Mouse (Mus musculus) liver, adult 2 months (tissue): ENCODE results near the gene Ifna11. TPM values are rescaled to one million over a fixed set of nuclear protein-coding genes. Genes with fewer than 3 reads are reported as not detected.

Experiments used
- DNase-seq: peaks from one replicate; pipeline ENCODE4 v3.0.0-alpha.2; 2011; ENCODE audit warnings: low read depth, low spot score; ENCODE audit errors: extremely low read depth
- H3K27ac ChIP-seq: fragments of 200-500 bp; replicated peaks from 2 replicates; pipeline ENCODE4 v1.5.1; 2012; ENCODE audit warnings: low read depth, mild to moderate bottlenecking, control low read depth, inconsistent platforms, low read length; ENCODE audit not compliant: insufficient read depth
- H3K27me3 ChIP-seq: fragments of 200-500 bp; 2 replicates; pipeline ENCODE4 v1.6.1; 2012; ENCODE audit warnings: mild to moderate bottlenecking, moderate library complexity, low read length, inconsistent platforms; ENCODE audit not compliant: control insufficient read depth, insufficient read depth
- H3K36me3 ChIP-seq: fragments of 200-500 bp; 2 replicates; pipeline ENCODE4 v1.6.1; 2012; ENCODE audit warnings: low read length, inconsistent platforms; ENCODE audit not compliant: control insufficient read depth, insufficient read depth
- H3K4me1 ChIP-seq: fragments of 200-500 bp; 2 replicates; pipeline ENCODE4 v1.6.1; 2011; ENCODE audit warnings: low read length; ENCODE audit not compliant: control insufficient read depth, insufficient read depth
- H3K4me3 ChIP-seq: fragments of 200-500 bp; 2 replicates; pipeline ENCODE4 v1.5.1; 2011; ENCODE audit warnings: low read depth, mild to moderate bottlenecking, control low read depth, low read length, moderate library complexity; ENCODE audit not compliant: insufficient read depth
- H3K79me2 ChIP-seq: fragments of 200-500 bp; 2 replicates; pipeline ENCODE4 v1.6.1; 2012; ENCODE audit warnings: inconsistent platforms, mild to moderate bottlenecking, low read length, moderate library complexity; ENCODE audit not compliant: control insufficient read depth, insufficient read depth
- H3K9ac ChIP-seq: fragments of 200-500 bp; 2 replicates; pipeline ENCODE4 v1.6.1; 2012; ENCODE audit warnings: low read depth, mild to moderate bottlenecking, control low read depth, inconsistent platforms, low read length
- CTCF ChIP-seq: fragments of 200-500 bp; IDR thresholded peaks from 2 replicates; pipeline ENCODE4 v1.5.1; 2011; ENCODE audit warnings: low read depth, low read length, control low read depth
- POLR2A ChIP-seq: fragments of 200-500 bp; IDR thresholded peaks from 2 replicates; pipeline ENCODE4 v1.6.1; 2011; ENCODE audit warnings: low read length, control low read depth; ENCODE audit not compliant: insufficient read depth; ENCODE audit errors: extremely low read depth
- WGBS: fragments of 180-500 bp; shearing (Covaris S2); methylation state at CpG from one replicate; pipeline ENCODE4 v1.1.7; 2018; 5-methylcytosine and 5-hydroxymethylcytosine counted together
- polyA plus RNA-seq: library from polyadenylated mRNA; depleted of rRNA; stranded (reverse); fragments of >200 nt; gene quantifications from 2 replicates; pipeline ENCODE4 v1.2.3, GENCODE M21; 2012
- total RNA-seq: library from RNA; depleted of rRNA; stranded (reverse); fragments of >200 nt; gene quantifications from 2 replicates; pipeline ENCODE4 v1.2.3, GENCODE M21; 2014

Ifna11 gene
- total and polyA plus RNA-seq, 2 experiments: not detected

DNA sequence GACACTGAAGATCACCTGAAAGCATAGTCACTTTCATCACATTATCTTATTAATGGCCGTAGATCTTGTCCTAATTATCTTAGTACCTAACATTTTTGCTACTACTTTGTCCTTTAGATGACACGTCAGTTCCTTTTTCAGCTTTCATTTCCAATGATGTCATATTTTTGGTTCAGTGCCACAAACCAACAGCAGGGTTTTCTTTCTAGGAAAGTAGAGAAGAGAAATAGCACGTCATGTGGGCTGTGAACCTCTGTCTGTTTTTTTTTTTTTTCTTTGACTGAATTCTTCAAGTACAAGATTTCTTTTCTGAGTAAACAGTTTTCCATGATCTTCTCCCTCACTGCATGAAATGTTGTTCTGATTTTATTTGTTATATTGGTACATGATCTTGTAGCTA is 20.3 kb downstream of the Ifna11 start:
- no peak for DNase-seq
- H3K4me1 ChIP-seq: no peaks in the 10 kb centered on the region

GRCm38 (mm10) chr4:88841438-88841911 is 21.7 kb downstream of the Ifna11 start, which contains the start of gene Ifna4:
Ifna4 (plus strand) TSS chr4:88841861.
- TF ChIP-seq POLR2A (no peak), CTCF (no peak)
- H3K4me3 ChIP-seq: no peak within 1 kb of the TSS
- H3K9ac ChIP-seq: no peak within 1 kb of the TSS
- H3K79me2 ChIP-seq: no peaks in the 10 kb centered on the region
- H3K36me3 ChIP-seq: no peaks in the 10 kb centered on the region
- DNase-seq: no peak
- WGBS: 49% methylated on average over 2 of the region's 2 CpGs
- no peaks in the 10 kb centered on the region for H3K27me3 ChIP-seq
- H3K4me1 ChIP-seq: no peaks in the 10 kb centered on the region
- H3K27ac ChIP-seq: no peak within 1 kb of the TSS

More for the DNA sequence above, 20.3 kb downstream of the Ifna11 start:
- no peak overlapping the region for H3K9ac ChIP-seq
- H3K27me3 ChIP-seq: no peaks in the 10 kb centered on the region
- H3K27ac ChIP-seq: no peak overlapping the region
- no peak for TF ChIP-seq CTCF
- no peak for TF ChIP-seq POLR2A
- H3K36me3 ChIP-seq: no peaks in the 10 kb centered on the region
- 66% methylated on average over 3 of the region's 3 CpGs for WGBS
- H3K79me2 ChIP-seq: no peaks in the 10 kb centered on the region
- H3K4me3 ChIP-seq: no peak overlapping the region

DNA sequence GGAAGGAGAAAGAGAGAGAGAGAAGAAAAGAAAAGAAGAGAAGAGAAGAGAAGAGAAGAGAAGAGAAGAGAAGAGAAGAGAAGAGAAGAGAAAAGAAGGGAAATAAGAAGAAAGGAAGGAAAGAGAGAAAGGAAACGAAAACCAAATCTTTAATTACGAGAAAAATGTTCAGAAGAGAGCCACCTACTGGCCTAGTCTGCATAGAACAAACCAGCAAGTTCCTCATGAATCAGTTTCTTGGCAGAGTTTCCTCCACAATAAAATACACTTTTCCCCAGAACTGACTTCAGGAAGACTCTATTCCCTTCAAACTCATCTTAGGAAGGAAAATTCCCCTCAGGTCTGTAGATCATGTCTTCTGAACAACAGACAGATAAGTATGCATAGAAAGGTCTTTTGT is 25.6 kb downstream of the Ifna11 start:
- Histone ChIP-seq H3K27ac (no peak overlapping the region), H3K4me3 (no peak overlapping the region), H3K4me1 (no peaks in the 10 kb centered on the region), H3K36me3 (no peaks in the 10 kb centered on the region), H3K27me3 (no peaks in the 10 kb centered on the region), H3K79me2 (no peaks in the 10 kb centered on the region), H3K9ac (no peak overlapping the region)
- TF ChIP-seq POLR2A (no peak), CTCF (no peak)
- peak; percentile 19 for DNase-seq
- WGBS: 38% methylated on average over 2 of the region's 2 CpGs

- H3K27me3 ChIP-seq: no peaks in the 10 kb centered on the region
- TF ChIP-seq CTCF (no peak), POLR2A (no peak)
- DNase-seq: no peak
- H3K9ac ChIP-seq: no peak within 1 kb of the TSS
- H3K27ac ChIP-seq: no peak within 1 kb of the TSS
- WGBS: 79% methylated on average over 1 of the region's 1 CpGs
- H3K36me3 ChIP-seq: no peaks in the 10 kb centered on the region
- H3K79me2 ChIP-seq: no peaks in the 10 kb centered on the region
- no peaks in the 10 kb centered on the region for H3K4me1 ChIP-seq
- H3K4me3 ChIP-seq: no peak within 1 kb of the TSS
Measured at GRCm38 (mm10) chr4:88849698-88850097, 29.9 kb downstream of the Ifna11 start, which contains the start of gene Ifna1. Ifna1 (plus strand) TSS chr4:88850087.

DNA sequence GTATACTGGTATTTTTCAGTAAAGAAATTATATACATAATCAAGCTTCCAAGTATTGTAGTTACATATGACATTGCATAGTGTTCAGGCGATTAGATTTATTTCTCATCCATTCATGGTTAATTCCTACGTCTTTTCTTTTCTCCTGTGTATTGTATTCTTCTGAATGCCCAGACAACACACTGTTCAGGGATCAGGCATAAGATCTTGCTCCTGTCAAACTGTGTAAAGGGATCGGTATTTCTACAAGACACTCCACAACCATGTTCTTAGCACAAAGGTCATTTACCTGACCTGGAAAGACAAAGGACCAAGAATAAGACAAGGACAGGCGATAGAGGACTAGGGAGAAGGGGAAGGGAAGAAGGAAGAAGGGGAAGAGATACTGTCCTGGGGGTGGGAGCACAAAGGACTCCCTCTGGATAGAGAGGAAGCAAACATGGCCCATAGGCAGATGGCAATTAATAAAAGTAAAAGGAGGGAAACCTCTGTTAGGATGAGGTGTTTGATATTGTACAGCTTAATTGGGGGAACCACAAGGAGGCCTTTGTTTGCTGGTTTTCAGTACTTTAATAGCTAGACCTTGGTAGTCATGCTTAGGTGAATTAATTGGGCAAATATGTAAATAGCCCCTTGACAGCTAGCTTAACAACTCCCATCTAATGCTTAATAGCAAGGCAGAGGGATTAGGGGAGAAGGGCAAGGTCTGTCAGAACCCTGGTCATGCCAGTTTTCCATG is 31.4 kb downstream of the Ifna11 start:
- H3K4me3 ChIP-seq: no peak overlapping the region
- no peak overlapping the region for H3K27ac ChIP-seq
- no peak overlapping the region for H3K9ac ChIP-seq
- 78% methylated on average over 4 of the region's 4 CpGs for WGBS
- H3K27me3 ChIP-seq: no peaks in the 10 kb centered on the region
- no peak for DNase-seq
- no peaks in the 10 kb centered on the region for H3K79me2 ChIP-seq
- H3K4me1 ChIP-seq: no peaks in the 10 kb centered on the region
- TF ChIP-seq CTCF (no peak), POLR2A (no peak)
- H3K36me3 ChIP-seq: no peaks in the 10 kb centered on the region

- TF ChIP-seq POLR2A (no peak), CTCF (no peak)
- DNase-seq: no peak
- no peak overlapping the region for H3K4me3 ChIP-seq
Measured at GRCm38 (mm10) chr4:88859214-88859613, 39.5 kb downstream of the Ifna11 start.

More at GRCm38 (mm10) chr4:88859214-88859613, 39.5 kb downstream of the Ifna11 start:
- peaks cover 3% of the 10 kb centered on the region; the same call in 1 of the 2 replicates for H3K27me3 ChIP-seq
- no peak overlapping the region for H3K9ac ChIP-seq
- no peaks in the 10 kb centered on the region for H3K79me2 ChIP-seq
- no peak overlapping the region for H3K27ac ChIP-seq
- no peaks in the 10 kb centered on the region for H3K36me3 ChIP-seq
- no peaks in the 10 kb centered on the region for H3K4me1 ChIP-seq
